Mouse (Mus musculus) kidney, postnatal 0 days (tissue): ENCODE measurements around the gene Reck. TPM values are rescaled to one million over a fixed set of nuclear protein-coding genes. Genes with fewer than 3 reads are reported as not detected.

Experiments
- ATAC-seq: fragments of 200-750 bp; cut with Nextera tagmentation; replicated peaks from 2 replicates; pipeline ENCODE4 v1.8.0; 2017; ENCODE audit warnings: low read depth, moderate number of reproducible peaks, moderate TSS enrichment, moderate library complexity; ENCODE audit not compliant: low FRiP score
- DNase-seq: peaks from one replicate; pipeline ENCODE4 v3.0.0-alpha.2; 2016; ENCODE audit warnings: low spot score
- H3K27ac ChIP-seq: fragments of 300-500 bp; sonication (generic); 2 replicates; pipeline ENCODE4 v1.5.1; 2014; ENCODE audit warnings: mild to moderate bottlenecking
- H3K27me3 ChIP-seq: fragments of 300-500 bp; sonication (generic); 2 replicates; pipeline ENCODE4 v1.6.1; 2014; ENCODE audit warnings: low read length, mixed read lengths; ENCODE audit not compliant: insufficient read depth
- H3K36me3 ChIP-seq: fragments of 300-500 bp; sonication (generic); 2 replicates; pipeline ENCODE4 v1.6.1; 2014; ENCODE audit warnings: low read length, mixed read lengths; ENCODE audit not compliant: insufficient read depth
- H3K4me1 ChIP-seq: fragments of 300-500 bp; sonication (generic); replicated peaks from 2 replicates; pipeline ENCODE4 v1.6.1; 2014; ENCODE audit warnings: antibody characterized with exemption, low read length, mixed read lengths; ENCODE audit not compliant: insufficient read depth
- H3K4me2 ChIP-seq: fragments of 300-500 bp; sonication (generic); 2 replicates; pipeline ENCODE4 v1.6.1; 2014; ENCODE audit warnings: mild to moderate bottlenecking, low read length, moderate library complexity, mixed read lengths
- H3K4me3 ChIP-seq: fragments of 300-500 bp; sonication (generic); replicated peaks from 2 replicates; pipeline ENCODE4 v1.5.1; 2014; ENCODE audit warnings: low read depth, low read length
- H3K9ac ChIP-seq: fragments of 300-500 bp; sonication (generic); 2 replicates; pipeline ENCODE4 v1.6.1; 2014; ENCODE audit warnings: low read depth, low read length
- H3K9me3 ChIP-seq: fragments of 300-500 bp; sonication (generic); replicated peaks from 2 replicates; pipeline ENCODE4 v1.6.1; 2016; ENCODE audit warnings: low read length, inconsistent platforms, mixed read lengths
- CTCF ChIP-seq: IDR thresholded peaks from 2 replicates; pipeline ENCODE4 v1.5.1; 2016; ENCODE audit warnings: antibody characterized with exemption, low read depth, mild to moderate bottlenecking, moderate library complexity
- WGBS: fragments of 180-500 bp; shearing (Covaris S2); extraction: QIAGEN DNeasy Blood & Tissue Kit; methylation state at CpG from one replicate; pipeline ENCODE4 v1.1.7; 2014; 5-methylcytosine and 5-hydroxymethylcytosine counted together
- polyA plus RNA-seq: library from polyadenylated mRNA; unstranded; fragments of >200 nt; fragmentation: Nextera tagmentation; extraction: Ambion mirVana; gene quantifications from 2 replicates; pipeline ENCODE4 v1.2.1, GENCODE M21; 2015

The Reck gene
- polyA plus RNA-seq, 1 experiment from 2014 or later: 20.2 TPM

DNA sequence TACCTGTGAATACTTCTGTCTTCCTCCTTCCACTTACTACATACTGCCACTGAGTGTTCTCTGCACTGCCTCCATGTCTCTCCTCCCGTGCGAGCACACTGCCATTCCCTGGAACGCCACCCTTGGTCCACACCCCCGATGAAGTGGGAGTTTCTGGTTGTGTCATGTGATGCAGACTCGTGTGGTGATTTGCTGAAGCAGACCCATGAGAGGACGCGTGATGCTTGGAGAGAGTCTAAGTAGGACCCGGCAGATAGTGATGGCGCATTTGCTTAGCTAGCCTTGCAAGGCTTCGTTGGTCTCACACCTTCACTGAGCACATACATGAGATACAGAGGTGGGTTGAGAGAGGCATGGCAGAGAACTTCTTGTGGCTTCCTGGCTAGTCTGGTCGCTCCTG is 117.7 kb downstream of the Reck start:
- H3K4me1 ChIP-seq: no peaks in the 10 kb centered on the region
- no peak for ATAC-seq
- no peak overlapping the region for H3K4me2 ChIP-seq
- H3K9ac ChIP-seq: no peak overlapping the region
- no peak for TF ChIP-seq CTCF
- no peak overlapping the region for H3K4me3 ChIP-seq
- WGBS: 93% methylated on average over 11 of the region's 11 CpGs
- no peak overlapping the region for H3K27ac ChIP-seq
- H3K27me3 ChIP-seq: no peaks in the 10 kb centered on the region
- no peaks in the 10 kb centered on the region for H3K36me3 ChIP-seq
- H3K9me3 ChIP-seq: no peaks in the 10 kb centered on the region
- no peak for DNase-seq

- Histone ChIP-seq H3K27me3 (no peaks in the 10 kb centered on the region), H3K4me3 (no peak overlapping the region), H3K9ac (no peak overlapping the region), H3K27ac (no peak overlapping the region), H3K9me3 (no peaks in the 10 kb centered on the region), H3K4me1 (no peaks in the 10 kb centered on the region), H3K36me3 (no peaks in the 10 kb centered on the region), H3K4me2 (no peak overlapping the region)
- no peak for TF ChIP-seq CTCF
- DNase-seq (no peak), ATAC-seq (no peak)
- WGBS: 79% methylated on average over 2 of the region's 2 CpGs
Observed at GRCm38 (mm10) chr4:43994342-43994741, 119.0 kb downstream of the Reck start.

Other genes starting within 250 kb of the Reck start
- gene Npr2, start 243.6 kb upstream of the Reck start, polyA plus RNA-seq: 7.2 and 8.6 TPM in 2 replicates
- gene Spag8, start 221.9 kb upstream of the Reck start, polyA plus RNA-seq: 0.79 and 0.96 TPM in 2 replicates
- gene Hint2, start 219.1 kb upstream of the Reck start, polyA plus RNA-seq: 236 and 263 TPM in 2 replicates
- gene Tmem8b, start 206.6 kb upstream of the Reck start, polyA plus RNA-seq: 2.0 and 2.2 TPM in 2 replicates
- 2.9 and 3.8 TPM in 2 replicates for gene Fam221b, start 206.4 kb upstream of the Reck start, polyA plus RNA-seq
- gene Olfr70, start 174.7 kb upstream of the Reck start, polyA plus RNA-seq: not detected in 2 replicates
- not detected in 2 replicates for gene Olfr71, start 165.3 kb upstream of the Reck start, polyA plus RNA-seq
- 2.7 and 3.2 TPM in 2 replicates for gene Hrct1, start 148.3 kb upstream of the Reck start, polyA plus RNA-seq
- 0.40 and 0.43 TPM in 2 replicates for gene Spaar, start 145.5 kb upstream of the Reck start, polyA plus RNA-seq
- gene Olfr159, start 104.5 kb upstream of the Reck start, polyA plus RNA-seq: not detected in 2 replicates
- gene Olfr156, start 51.6 kb upstream of the Reck start, polyA plus RNA-seq: not detected in 2 replicates
- gene Olfr157, start 35.3 kb upstream of the Reck start, polyA plus RNA-seq: 0.01 TPM in 1 of 2 replicates, not detected in the other
- not detected in 2 replicates for gene Olfr155, start 24.0 kb upstream of the Reck start, polyA plus RNA-seq
- 54.9 and 59.1 TPM in 2 replicates for gene Glipr2, start 81.9 kb downstream of the Reck start, polyA plus RNA-seq
- not detected in 2 replicates for gene Ccin, start 108.0 kb downstream of the Reck start, polyA plus RNA-seq
- 293 and 300 TPM in 2 replicates for gene Clta, start 128.9 kb downstream of the Reck start, polyA plus RNA-seq
- gene Gne, start 208.6 kb downstream of the Reck start, polyA plus RNA-seq: 21.2 and 22.8 TPM in 2 replicates